Mouse (Mus musculus): ENCODE results near the gene Zfp804b. TPM values are rescaled to one million over a fixed set of nuclear protein-coding genes. Genes with fewer than 3 reads are reported as not detected.
"Not testable (repeated sequence)": the region's sequence is repeated elsewhere in the genome, so short reads cannot be mapped to it uniquely, and the experiment has no call there.

Gene Zfp804b
- polyA plus RNA-seq (2012; rRNA removed): not detected in 2 replicates

GRCm38 (mm10) chr5:7344145-7345010, at the start of gene Zfp804b:
Zfp804b (minus strand) TSS chr5:7344756.
- DNase-seq (ENCODE audit: low spot score): peak; percentile 22

- DNase-seq (ENCODE audit: low spot score): not testable (repeated sequence)
Observed at GRCm38 (mm10) chr5:7364616-7365015, 20.1 kb upstream of the Zfp804b start.

- DNase-seq (ENCODE audit: low spot score): no peak
Observed at GRCm38 (mm10) chr5:7345011-7345389, 444 bp upstream of the Zfp804b start.

DNA sequence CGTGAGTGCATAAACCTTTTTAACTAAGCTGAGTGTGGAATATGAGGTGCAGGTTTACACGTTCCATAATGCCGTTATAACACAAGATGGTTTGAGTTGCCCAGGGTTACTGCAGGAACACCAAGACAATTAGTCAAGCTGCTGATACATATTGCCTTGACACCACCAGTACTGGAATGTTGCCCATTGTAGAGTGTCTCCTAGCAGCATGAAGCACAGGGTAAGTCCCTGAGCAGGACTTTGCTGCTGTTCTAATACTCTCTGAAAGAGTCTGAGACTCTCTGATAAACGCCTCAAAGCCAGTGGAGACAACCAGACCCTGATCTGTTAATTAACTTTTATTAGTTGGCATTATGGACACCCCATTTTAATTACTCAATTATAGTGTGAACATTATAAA, 19.0 kb downstream of the Zfp804b start:
- DNase-seq (ENCODE audit: low spot score): no peak

GRCm38 (mm10) chr5:7303819-7304218, 40.7 kb downstream of the Zfp804b start, which contains the start of gene Tex47:
Tex47 (plus strand) TSS chr5:7304119.
- no peak for DNase-seq (ENCODE audit: low spot score)

DNA sequence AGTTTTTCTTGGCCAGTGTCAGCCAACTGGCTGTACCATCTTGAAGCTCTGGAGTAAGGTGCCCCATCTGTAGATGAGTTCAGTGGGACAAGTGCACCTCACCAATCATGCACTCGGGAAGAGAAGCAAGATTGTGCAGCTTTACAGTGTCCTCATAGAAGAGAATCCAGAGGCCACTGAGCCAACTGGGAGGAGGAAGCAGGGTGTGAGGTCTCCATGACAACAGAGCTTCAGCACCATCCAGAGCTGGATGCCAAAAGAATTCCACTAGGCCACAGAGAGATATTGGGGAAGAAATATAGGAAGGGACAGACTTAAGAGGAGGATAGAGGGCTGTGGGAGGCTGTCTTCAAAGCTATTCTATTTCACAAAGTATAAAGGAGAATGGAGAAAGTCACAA, 41.6 kb downstream of the Zfp804b start:
- DNase-seq (ENCODE audit: low spot score): no peak

- DNase-seq (ENCODE audit: low spot score): no peak
Observed at GRCm38 (mm10) chr5:7284336-7284735, 60.2 kb downstream of the Zfp804b start.

DNA sequence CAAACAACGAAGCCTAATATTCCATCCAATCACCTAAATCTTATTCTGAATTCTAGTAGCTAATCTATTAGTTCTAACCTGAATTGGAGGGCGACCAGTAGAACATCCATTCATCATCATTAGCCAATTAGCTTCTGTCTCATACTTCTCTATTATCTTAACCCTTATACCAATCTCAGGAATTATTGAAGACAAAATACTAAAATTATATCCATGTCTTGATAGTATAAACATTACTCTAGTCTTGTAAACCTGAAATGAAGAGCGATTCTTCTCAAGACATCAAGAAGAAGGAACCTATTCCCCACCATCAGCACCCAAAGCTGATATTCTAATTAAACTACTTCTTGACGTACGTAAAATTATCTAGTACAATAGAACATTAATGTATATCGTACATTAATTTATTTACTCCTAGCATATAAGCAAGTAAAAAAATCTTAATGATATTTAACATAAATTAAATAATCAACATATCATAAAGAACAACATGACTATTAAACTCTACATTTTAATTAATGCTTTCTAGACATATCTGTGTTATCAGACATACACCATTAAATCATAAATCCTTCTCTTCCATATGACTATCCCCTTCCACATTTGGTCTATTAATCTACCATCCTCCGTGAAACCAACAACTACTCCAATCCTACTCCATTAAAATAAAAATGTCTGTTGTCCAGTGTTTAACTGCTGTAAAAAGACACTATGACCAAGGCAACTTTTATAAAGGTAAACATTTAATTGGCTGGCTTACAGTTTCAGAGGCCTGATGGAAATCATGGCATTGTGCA, 67.7 kb downstream of the Zfp804b start:
- DNase-seq (ENCODE audit: low spot score): no peak

GRCm38 (mm10) chr5:7177589-7177988, 167.0 kb downstream of the Zfp804b start:
- DNase-seq (ENCODE audit: low spot score): no peak

- DNase-seq (ENCODE audit: low spot score): no peak
Observed at GRCm38 (mm10) chr5:7139658-7140057, 204.9 kb downstream of the Zfp804b start.

DNA sequence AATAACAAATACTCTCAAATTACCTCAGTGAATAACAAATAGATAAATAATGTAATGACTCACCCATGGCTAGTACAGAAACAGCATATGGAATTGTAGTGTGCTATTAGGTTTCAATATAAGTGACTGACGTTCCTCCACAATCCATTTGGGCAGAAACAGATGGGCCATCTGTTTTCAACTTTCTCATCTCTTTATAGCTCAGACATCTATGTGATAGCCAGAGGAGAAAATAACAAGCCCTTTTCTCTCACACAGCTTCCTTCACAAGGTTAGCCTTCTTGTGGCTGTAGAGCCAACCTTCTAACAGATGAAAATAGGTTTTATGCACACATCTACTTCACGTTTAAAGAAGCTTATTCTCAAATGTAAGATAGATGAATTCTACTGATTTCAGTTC, 242.2 kb downstream of the Zfp804b start:
- no peak for DNase-seq (ENCODE audit: low spot score)

GRCm38 (mm10) chr5:7073936-7074631, 270.5 kb downstream of the Zfp804b start:
- no peak for DNase-seq (ENCODE audit: low spot score)

DNA sequence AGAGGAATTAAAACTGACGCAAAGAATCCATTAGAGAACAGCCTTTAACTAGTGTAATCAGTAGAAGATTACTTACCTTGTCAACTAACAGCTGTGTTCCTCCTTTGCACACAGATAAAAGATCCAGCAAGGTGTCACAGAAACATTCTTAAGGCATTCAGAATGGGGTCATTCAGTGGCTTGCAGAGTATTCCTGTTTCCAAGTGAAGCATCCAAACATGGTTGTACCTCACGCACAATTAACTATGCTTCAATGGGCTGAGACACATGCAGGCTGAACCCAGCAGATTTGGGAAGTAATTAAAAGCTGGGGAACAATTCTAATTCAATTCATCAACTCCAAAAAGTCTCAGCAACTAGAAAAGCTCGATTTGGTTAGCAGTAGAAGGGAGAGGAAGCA, 337.1 kb downstream of the Zfp804b start:
- DNase-seq (ENCODE audit: low spot score): no peak

- DNase-seq (ENCODE audit: low spot score): no peak
Observed at GRCm38 (mm10) chr5:6983993-6984392, 360.6 kb downstream of the Zfp804b start.

- DNase-seq (ENCODE audit: low spot score): no peak
Observed at GRCm38 (mm10) chr5:6934837-6935236, 409.7 kb downstream of the Zfp804b start.

DNA sequence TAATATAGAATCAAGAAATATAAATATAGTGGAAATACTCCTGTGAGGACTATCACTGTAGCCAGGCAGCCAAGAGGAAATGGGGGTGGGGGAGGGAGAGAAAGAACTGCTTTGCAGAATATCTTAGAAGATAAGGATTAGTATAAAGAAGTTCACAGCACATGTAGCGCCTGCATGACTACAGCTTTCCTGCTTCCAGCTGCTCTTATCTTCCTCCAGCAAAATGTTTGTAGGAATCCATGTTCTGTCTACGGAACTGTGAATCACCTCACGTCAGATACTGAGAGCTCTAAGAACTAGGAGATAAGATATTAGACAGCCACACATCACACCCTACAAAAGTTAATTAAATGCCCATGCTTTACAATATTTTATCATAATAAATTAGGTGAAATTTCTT, 433.3 kb downstream of the Zfp804b start:
- DNase-seq (ENCODE audit: low spot score): no peak

DNA sequence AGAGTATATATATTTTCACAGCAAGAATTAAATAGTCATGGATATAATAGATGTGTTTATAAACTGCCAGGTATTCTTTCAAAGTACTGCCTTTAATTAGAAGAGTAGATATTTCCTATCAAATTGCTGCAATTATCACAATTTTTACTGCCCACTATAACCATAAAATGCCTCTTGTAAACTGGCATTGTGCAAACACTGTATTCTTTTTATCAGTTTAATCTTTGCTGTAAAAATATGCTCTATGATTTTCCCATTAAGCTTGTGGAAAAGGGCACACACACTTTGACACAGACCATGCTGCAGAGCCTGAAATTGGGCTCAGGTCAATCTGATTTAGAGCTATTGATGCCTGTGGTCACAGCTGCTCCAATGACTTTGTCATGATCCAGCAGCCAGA, 463.2 kb downstream of the Zfp804b start:
- DNase-seq (ENCODE audit: low spot score): no peak

DNA sequence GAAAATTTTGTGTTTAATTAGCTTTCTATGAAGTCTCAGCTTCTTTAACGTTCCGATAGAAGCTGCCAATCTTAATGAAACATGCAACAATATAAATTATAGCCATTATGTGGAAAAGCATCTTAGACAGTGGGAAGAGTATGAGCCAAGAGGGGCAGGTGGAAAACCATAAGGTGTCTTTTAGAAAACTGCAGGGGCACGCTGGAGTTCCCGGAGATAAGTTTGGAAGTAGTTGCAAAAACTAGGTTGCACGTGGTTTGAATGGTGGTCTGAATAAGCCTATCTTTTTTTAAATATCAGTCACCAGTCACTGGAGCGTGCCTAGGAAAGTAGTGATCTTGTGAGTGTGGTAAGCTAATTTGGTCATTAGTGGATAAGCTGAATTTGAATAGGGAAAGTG, 473.0 kb downstream of the Zfp804b start:
- no peak for DNase-seq (ENCODE audit: low spot score)

DNA sequence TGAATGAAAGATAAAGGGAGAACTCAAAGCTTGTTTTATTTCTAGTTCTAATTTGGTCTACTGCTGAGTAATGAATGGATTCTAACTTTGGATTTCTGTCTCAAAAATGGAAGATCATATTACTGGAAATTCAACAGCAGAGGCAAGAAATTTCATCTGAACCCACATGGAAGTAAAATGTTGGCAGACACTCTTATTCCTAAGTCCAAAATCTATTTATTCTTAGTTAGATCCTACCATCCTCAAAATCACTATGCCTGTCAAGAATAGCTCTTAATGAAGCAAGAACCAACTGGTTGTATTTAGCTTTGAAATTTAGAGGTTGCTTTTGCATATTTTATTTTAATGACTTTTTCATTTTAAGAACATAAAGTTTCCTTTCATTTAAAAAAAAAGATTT, 473.6 kb downstream of the Zfp804b start:
- DNase-seq (ENCODE audit: low spot score): no peak

DNA sequence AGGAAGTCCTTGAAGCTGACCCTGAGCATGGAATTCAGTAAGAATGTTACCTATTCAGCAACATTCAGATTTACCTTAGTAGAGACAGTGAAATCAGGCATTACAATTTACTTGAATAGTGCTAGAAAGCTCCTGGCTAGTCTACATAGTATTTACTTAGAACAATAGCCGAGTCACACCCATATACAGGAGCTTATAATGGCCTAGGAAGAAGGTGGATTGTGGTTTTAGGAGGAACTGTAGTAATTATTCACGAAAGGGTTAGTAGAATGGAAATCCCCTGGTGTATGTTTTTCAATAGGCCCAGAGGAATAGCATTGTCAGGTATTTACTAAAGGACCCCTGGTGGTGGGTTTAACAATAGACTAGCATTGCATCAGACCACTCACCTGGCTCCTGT, 549.2 kb downstream of the Zfp804b start:
- DNase-seq (ENCODE audit: low spot score): no peak

- no peak for DNase-seq (ENCODE audit: low spot score)
Observed at GRCm38 (mm10) chr5:6769357-6769892, 575.1 kb downstream of the Zfp804b start.
